Mouse (Mus musculus) small intestine, adult 2 months (tissue): ENCODE measurements around the gene Tex29.

Source experiments
- CTCF ChIP-seq: fragments of 200-500 bp; IDR thresholded peaks from 2 replicates; pipeline ENCODE4 v1.5.1; 2012; ENCODE audit warnings: low read depth, mild to moderate bottlenecking, control low read depth, inconsistent platforms, low read length, moderate library complexity, mixed read lengths; ENCODE audit not compliant: insufficient replicate concordance, insufficient read length; ENCODE audit errors: extremely low read depth
- POLR2A ChIP-seq: fragments of 200-500 bp; IDR thresholded peaks from 2 replicates; pipeline ENCODE4 v1.6.1; 2012; ENCODE audit warnings: low read depth, mild to moderate bottlenecking, control low read depth, inconsistent platforms, low read length, moderate library complexity

DNA sequence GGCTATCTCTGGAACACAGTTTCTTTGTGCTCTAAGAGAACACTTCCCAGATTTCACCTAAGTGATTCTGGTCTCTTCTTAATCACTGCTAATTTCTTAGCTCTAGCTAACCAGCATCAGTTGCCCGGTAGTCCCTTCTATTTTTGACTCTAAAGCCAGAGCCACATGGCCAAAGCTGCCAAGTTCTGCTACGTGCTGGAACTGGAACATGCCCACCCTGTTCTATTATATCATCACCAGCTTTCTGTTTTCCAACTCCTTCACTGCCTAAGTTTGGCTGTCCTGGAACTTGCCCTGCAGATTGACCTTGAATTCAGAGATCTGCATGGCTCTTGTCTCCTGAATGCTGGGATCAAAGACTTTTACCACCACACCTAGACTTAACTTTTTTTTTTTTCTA, 52.5 kb downstream of the Tex29 start:
- TF ChIP-seq CTCF, result no peak
- no peak for TF ChIP-seq POLR2A
